Mouse (Mus musculus): Measurements from ENCODE around the gene Emc9. TPM values are rescaled to one million over a fixed set of nuclear protein-coding genes. Genes with fewer than 3 reads are reported as not detected.

Gene Emc9
- polyA plus RNA-seq, 1 experiment: 3.5 TPM

DNA sequence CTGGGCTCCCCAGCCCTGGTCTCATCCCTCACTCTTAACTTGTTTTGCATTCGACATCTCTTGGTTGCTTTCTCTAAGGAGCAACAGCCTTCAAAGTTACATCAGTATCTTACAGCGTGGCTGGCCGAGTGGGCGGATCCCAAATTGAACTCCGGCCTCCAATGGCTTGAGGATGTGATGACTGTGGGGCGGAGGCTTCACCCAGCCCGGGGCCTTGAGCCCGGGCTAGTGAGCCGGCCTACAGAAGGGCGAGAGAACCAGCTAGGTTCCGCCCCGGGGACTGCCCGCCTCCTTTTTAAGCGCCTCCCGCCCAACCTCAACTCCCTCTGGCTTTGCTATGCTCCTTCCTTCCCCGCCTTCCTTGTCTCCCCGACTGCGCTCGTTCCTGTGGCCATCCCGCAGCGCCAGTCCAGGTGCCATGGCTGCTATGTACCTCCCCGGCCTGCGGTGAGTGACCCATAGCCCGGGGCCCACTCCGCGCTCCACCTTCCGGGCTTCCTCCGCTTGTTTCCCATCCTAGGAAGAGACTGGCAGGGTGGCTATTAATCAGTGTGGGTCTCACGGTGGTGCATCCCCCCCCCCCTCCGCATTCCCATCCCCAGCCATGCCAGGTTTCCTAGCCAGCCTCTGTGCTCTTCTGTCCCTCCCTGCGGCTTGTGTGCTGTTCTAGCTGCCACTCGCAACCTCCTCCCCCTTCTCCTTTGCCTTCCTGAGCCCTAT is 44.9 kb downstream of the Emc9 start, which contains the start of gene Pck2:
Gene Pck2, plus strand, starts transcription at position 200 of the 720 bp plus-strand sequence.
- Histone ChIP-seq H3K4me1 (ENCODE audit: control insufficient read depth) (peaks cover 59% of the 10 kb centered on the region), H3K4me3 (replicated peaks) (peak within 1 kb of the TSS; percentile 84), H3K9me3 (ENCODE audit: control insufficient read depth, low read length) (no peaks in the 10 kb centered on the region), H3K36me3 (ENCODE audit: control insufficient read depth) (peaks cover 36% of the 10 kb centered on the region), H3K27me3 (ENCODE audit: control insufficient read depth) (no peaks in the 10 kb centered on the region)
- TF ChIP-seq GATA1 (IDR thresholded peaks at IDR 0.05; ENCODE audit: low read length) (no peak), TAL1 (IDR thresholded peaks at IDR 0.05; ENCODE audit: low read length) (no peak)

DNA sequence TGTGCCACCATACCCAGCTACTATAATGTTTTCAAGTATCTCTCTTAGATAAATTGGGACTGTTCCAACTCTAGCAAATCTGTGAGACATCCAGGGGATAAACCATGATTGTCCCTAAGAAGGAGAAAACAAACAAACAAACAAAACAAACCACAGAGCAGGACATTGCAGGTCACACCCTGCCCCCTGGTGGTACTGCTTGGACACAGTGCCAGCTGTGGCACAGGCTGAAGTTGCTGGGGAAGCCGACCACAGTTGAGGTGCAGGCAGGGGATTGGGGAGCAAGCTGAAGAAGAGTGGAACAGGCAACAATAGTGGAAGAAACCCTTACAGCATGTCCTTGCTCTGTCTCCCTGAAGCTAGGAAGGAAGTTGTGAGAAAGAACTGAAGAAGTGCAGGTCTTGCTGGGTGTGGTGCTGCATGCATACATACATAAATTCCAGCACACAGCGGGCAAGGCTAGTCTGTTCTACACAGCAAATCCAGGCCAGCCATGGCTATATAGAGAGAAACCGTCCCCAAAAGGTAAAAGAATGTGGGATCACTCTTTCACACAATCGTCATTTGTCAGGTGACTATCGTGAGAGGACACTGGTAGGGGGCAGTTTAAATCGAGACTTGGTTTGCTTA is 48.9 kb downstream of the Emc9 start:
- Histone ChIP-seq H3K27me3 (ENCODE audit: control insufficient read depth) (peaks cover 4% of the 10 kb centered on the region; the same call in 1 of the 2 replicates), H3K4me1 (ENCODE audit: control insufficient read depth) (peaks cover 41% of the 10 kb centered on the region), H3K36me3 (ENCODE audit: control insufficient read depth) (no peaks in the 10 kb centered on the region), H3K9me3 (ENCODE audit: control insufficient read depth, low read length) (no peaks in the 10 kb centered on the region), H3K4me3 (replicated peaks) (no peak overlapping the region)
- TF ChIP-seq TAL1 (IDR thresholded peaks at IDR 0.05; ENCODE audit: low read length): no peak
- no peak for TF ChIP-seq GATA1 (IDR thresholded peaks at IDR 0.05; ENCODE audit: low read length)

Other genes starting within 250 kb of the Emc9 start
- gene Dhrs4, start 106.5 kb downstream of the Emc9 start, polyA plus RNA-seq (2012): 9.0 and 11.6 TPM in 2 replicates
- 0.03 TPM in 1 of 2 replicates, not detected in the other for gene Carmil3, start 94.7 kb downstream of the Emc9 start, polyA plus RNA-seq (2012)
- gene Cpne6, start 74.9 kb downstream of the Emc9 start, polyA plus RNA-seq (2012): not detected in 2 replicates
- 0.01 TPM in 1 of 2 replicates, not detected in the other for gene Nrl, start 60.3 kb downstream of the Emc9 start, polyA plus RNA-seq (2012)
- 6.1 and 9.3 TPM in 2 replicates for gene Pck2, start 45.0 kb downstream of the Emc9 start, polyA plus RNA-seq (2012)
- 3.5 and 4.3 TPM in 2 replicates for gene Dcaf11, start 25.3 kb downstream of the Emc9 start, polyA plus RNA-seq (2012)
- gene A730061H03Rik, start 24.9 kb downstream of the Emc9 start, polyA plus RNA-seq (2012): not detected in 2 replicates
- gene Fitm1, start 9.7 kb downstream of the Emc9 start, polyA plus RNA-seq (2012): not detected in 2 replicates
- gene Psme1, start 7.2 kb downstream of the Emc9 start, polyA plus RNA-seq (2012): 3.2 and 4.3 TPM in 2 replicates
- 4.4 and 7.0 TPM in 2 replicates for gene Psme2, start 5.8 kb upstream of the Emc9 start, polyA plus RNA-seq (2012)
- 0.86 and 1.1 TPM in 2 replicates for gene Rnf31, start 6.4 kb upstream of the Emc9 start, polyA plus RNA-seq (2012)
- gene Irf9, start 18.3 kb upstream of the Emc9 start, polyA plus RNA-seq (2012): 3.3 and 4.8 TPM in 2 replicates
- 0.14 and 0.15 TPM in 2 replicates for gene Rec8, start 32.7 kb upstream of the Emc9 start, polyA plus RNA-seq (2012)
- gene Ipo4, start 50.7 kb upstream of the Emc9 start, polyA plus RNA-seq (2012): 2.2 and 2.9 TPM in 2 replicates
- 0.01 and 0.44 TPM in 2 replicates for gene Gm49378, start 52.6 kb upstream of the Emc9 start, polyA plus RNA-seq (2012)
- 1.1 and 1.7 TPM in 2 replicates for gene Tm9sf1, start 58.5 kb upstream of the Emc9 start, polyA plus RNA-seq (2012)
- gene Tssk4, start 64.9 kb upstream of the Emc9 start, polyA plus RNA-seq (2012): 0.05 TPM in 1 of 2 replicates, not detected in the other
- 1.0 and 1.4 TPM in 2 replicates for gene Mdp1, start 75.2 kb upstream of the Emc9 start, polyA plus RNA-seq (2012)
- gene Gmpr2, start 86.6 kb upstream of the Emc9 start, polyA plus RNA-seq (2012): 1.9 and 2.5 TPM in 2 replicates
- 6.8 and 9.0 TPM in 2 replicates for gene Nedd8, start 86.8 kb upstream of the Emc9 start, polyA plus RNA-seq (2012)
- 3.6 and 4.0 TPM in 2 replicates for gene Tinf2, start 96.5 kb upstream of the Emc9 start, polyA plus RNA-seq (2012)
- 0.03 and 0.05 TPM in 2 replicates for gene Tgm1, start 128.6 kb upstream of the Emc9 start, polyA plus RNA-seq (2012)
- 0.28 and 0.46 TPM in 2 replicates for gene Rabggta, start 137.0 kb upstream of the Emc9 start, polyA plus RNA-seq (2012)
- 0.64 TPM in 1 of 2 replicates, not detected in the other for gene Dhrs1, start 160.4 kb upstream of the Emc9 start, polyA plus RNA-seq (2012)
- gene Nop9, start 160.4 kb upstream of the Emc9 start, polyA plus RNA-seq (2012): 1.1 and 1.5 TPM in 2 replicates
- gene Cideb, start 173.2 kb upstream of the Emc9 start, polyA plus RNA-seq (2012): 0.08 and 0.22 TPM in 2 replicates
- not detected in 2 replicates for gene Ltb4r2, start 176.1 kb upstream of the Emc9 start, polyA plus RNA-seq (2012)
- 0.08 and 0.13 TPM in 2 replicates for gene Ltb4r1, start 180.7 kb upstream of the Emc9 start, polyA plus RNA-seq (2012)
- 0.02 TPM in 1 of 2 replicates, not detected in the other for gene Adcy4, start 198.8 kb upstream of the Emc9 start, polyA plus RNA-seq (2012)
- 0.47 and 0.58 TPM in 2 replicates for gene Ripk3, start 203.6 kb upstream of the Emc9 start, polyA plus RNA-seq (2012)
- not detected in 2 replicates for gene Nfatc4, start 237.8 kb upstream of the Emc9 start, polyA plus RNA-seq (2012)

All from erythroblast, embryonic 14.5 days (primary cell).